Mouse (Mus musculus) forebrain, embryonic 14.5 days (tissue): ENCODE measurements around the gene Kcnk3. TPM values are rescaled to one million over a fixed set of nuclear protein-coding genes. Genes with fewer than 3 reads are reported as not detected.

ENCODE experiments used
- ATAC-seq: fragments of 200-750 bp; cut with Nextera tagmentation; 2 replicates; pipeline ENCODE4 v1.8.0; 2017; ENCODE audit warnings: mild to moderate bottlenecking, moderate library complexity
- DNase-seq: peaks from one replicate; pipeline ENCODE4 v3.0.0-alpha.2; 2015; ENCODE audit warnings: low spot score
- H3K27ac ChIP-seq: fragments of 300-500 bp; sonication (generic); 2 replicates; pipeline ENCODE4 v1.5.1; 2014; ENCODE audit warnings: low read depth, mild to moderate bottlenecking, control low read depth, low read length, moderate library complexity
- H3K27me3 ChIP-seq: fragments of 300-500 bp; sonication (generic); replicated peaks from 2 replicates; pipeline ENCODE4 v1.6.1; 2014; ENCODE audit warnings: low read length, control low read depth, mixed read lengths; ENCODE audit not compliant: control insufficient read depth, insufficient read depth
- H3K36me3 ChIP-seq: fragments of 300-500 bp; sonication (generic); 2 replicates; pipeline ENCODE4 v1.6.1; 2014; ENCODE audit warnings: low read length, control low read depth; ENCODE audit not compliant: control insufficient read depth, insufficient read depth
- H3K4me1 ChIP-seq: fragments of 300-500 bp; sonication (generic); 2 replicates; pipeline ENCODE4 v1.6.1; 2014; ENCODE audit warnings: antibody characterized with exemption, low read length, control low read depth; ENCODE audit not compliant: control insufficient read depth, insufficient read depth
- H3K4me2 ChIP-seq: fragments of 300-500 bp; sonication (generic); 2 replicates; pipeline ENCODE4 v1.6.1; 2014; ENCODE audit warnings: mild to moderate bottlenecking, control low read depth, low read length
- H3K4me3 ChIP-seq: fragments of 300-500 bp; sonication (generic); 2 replicates; pipeline ENCODE4 v1.5.1; 2014; ENCODE audit warnings: low read depth, low read length, control low read depth
- H3K9ac ChIP-seq: fragments of 300-500 bp; sonication (generic); 2 replicates; pipeline ENCODE4 v1.6.1; 2014; ENCODE audit warnings: mild to moderate bottlenecking, low read length, control low read depth, moderate library complexity
- H3K9me3 ChIP-seq: fragments of 300-500 bp; sonication (generic); replicated peaks from 2 replicates; pipeline ENCODE4 v1.6.1; 2016; ENCODE audit warnings: low read length, control low read depth, mixed read lengths; ENCODE audit not compliant: control insufficient read depth
- WGBS: fragments of 180-500 bp; shearing (Covaris S2); extraction: QIAGEN DNeasy Blood & Tissue Kit; methylation state at CpG from one replicate; pipeline ENCODE4 v1.1.7; 2014; 5-methylcytosine and 5-hydroxymethylcytosine counted together
- polyA plus RNA-seq: library from polyadenylated mRNA; unstranded; fragments of >200 nt; fragmentation: Nextera tagmentation; extraction: Ambion mirVana; gene quantifications from 2 replicates; pipeline ENCODE4 v1.2.1, GENCODE M21; 2014

The Kcnk3 gene
- 2.1 and 2.5 TPM in 2 replicates for polyA plus RNA-seq

- Histone ChIP-seq H3K4me1 (0 out of 2 replicates have a peak, but pooled peaks cover 2% of the 10 kb centered on the region), H3K9ac (peak within 1 kb of the TSS; percentile 70), H3K36me3 (no peaks in the 10 kb centered on the region), H3K4me3 (peak within 1 kb of the TSS; percentile 46), H3K4me2 (peak within 1 kb of the TSS; percentile 90), H3K27me3 (peaks cover 15% of the 10 kb centered on the region), H3K9me3 (no peaks in the 10 kb centered on the region), H3K27ac (peak within 1 kb of the TSS; percentile 44; the same call in 1 of the 2 replicates)
- DNase-seq (peak; percentile 35), ATAC-seq (peak; percentile 69)
- under 1% methylated on average over 26 of the region's 54 CpGs for WGBS
Measured at GRCm38 (mm10) chr5:30587681-30588300, at the start of gene Kcnk3. Gene Kcnk3 (plus strand): TSS chr5:30588170.

- H3K4me1 ChIP-seq: no peaks in the 10 kb centered on the region
- no peak for DNase-seq
- WGBS: 45% methylated on average over 2 of the region's 2 CpGs
Measured at GRCm38 (mm10) chr5:30545698-30546097, 42.3 kb upstream of the Kcnk3 start, which contains the start of gene Cib4. Gene Cib4 (minus strand): TSS chr5:30545836.

GRCm38 (mm10) chr5:30548681-30549080 lies 39.3 kb upstream of the Kcnk3 start:
- Histone ChIP-seq H3K9ac (no peak overlapping the region), H3K4me1 (no peaks in the 10 kb centered on the region), H3K4me3 (no peak overlapping the region), H3K27ac (no peak overlapping the region), H3K4me2 (no peak overlapping the region), H3K9me3 (no peaks in the 10 kb centered on the region), H3K36me3 (no peaks in the 10 kb centered on the region), H3K27me3 (no peaks in the 10 kb centered on the region)
- WGBS: 36% methylated on average over 2 of the region's 2 CpGs
- DNase-seq: no peak
- no peak for ATAC-seq

More at GRCm38 (mm10) chr5:30545698-30546097, 42.3 kb upstream of the Kcnk3 start, which contains the start of gene Cib4:
- no peak within 1 kb of the TSS for H3K4me2 ChIP-seq
- no peaks in the 10 kb centered on the region for H3K9me3 ChIP-seq
- no peaks in the 10 kb centered on the region for H3K36me3 ChIP-seq
- H3K4me3 ChIP-seq: no peak within 1 kb of the TSS
- no peak for ATAC-seq
- no peaks in the 10 kb centered on the region for H3K27me3 ChIP-seq
- no peak within 1 kb of the TSS for H3K27ac ChIP-seq
- H3K9ac ChIP-seq: no peak within 1 kb of the TSS

- 61% methylated on average over 9 of the region's 9 CpGs for WGBS
- DNase-seq (peak; percentile 71), ATAC-seq (peak; percentile 54; the same call in 1 of the 2 replicates)
- H3K4me2 ChIP-seq: no peak overlapping the region
- H3K9ac ChIP-seq: no peak overlapping the region
- no peak overlapping the region for H3K4me3 ChIP-seq
- H3K27ac ChIP-seq: no peak overlapping the region
- H3K4me1 ChIP-seq: no peaks in the 10 kb centered on the region
- no peaks in the 10 kb centered on the region for H3K36me3 ChIP-seq
- no peaks in the 10 kb centered on the region for H3K9me3 ChIP-seq
- no peaks in the 10 kb centered on the region for H3K27me3 ChIP-seq
Measured at GRCm38 (mm10) chr5:30550334-30551021, 37.5 kb upstream of the Kcnk3 start.

- Histone ChIP-seq H3K9me3 (no peaks in the 10 kb centered on the region), H3K4me2 (no peak overlapping the region), H3K36me3 (no peaks in the 10 kb centered on the region), H3K4me1 (no peaks in the 10 kb centered on the region), H3K27me3 (no peaks in the 10 kb centered on the region), H3K9ac (no peak overlapping the region), H3K4me3 (no peak overlapping the region), H3K27ac (no peak overlapping the region)
- 82% methylated on average over 8 of the region's 8 CpGs for WGBS
- ATAC-seq (no peak), DNase-seq (no peak)
Measured at GRCm38 (mm10) chr5:30551022-30551638, 36.8 kb upstream of the Kcnk3 start.

DNA sequence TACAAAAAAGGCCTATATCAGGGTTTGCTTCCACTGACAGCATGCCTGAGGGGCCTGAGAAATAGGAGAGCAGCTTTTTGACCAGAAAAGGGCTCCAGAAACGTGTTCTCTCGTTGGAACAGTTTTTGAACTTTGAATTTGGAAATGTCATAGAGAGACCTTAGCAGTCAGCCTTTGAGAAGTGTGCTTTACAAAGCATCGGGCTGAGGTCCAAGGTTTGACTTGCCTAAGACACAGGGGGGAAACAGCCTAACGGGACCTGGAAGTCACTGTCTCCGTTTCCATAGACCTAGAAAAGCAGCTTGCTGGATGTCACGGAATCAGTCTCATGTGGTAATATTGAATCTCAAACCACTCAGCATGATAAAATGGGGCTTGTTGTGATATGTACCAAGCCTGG lies 36.0 kb upstream of the Kcnk3 start:
- Histone ChIP-seq H3K36me3 (no peaks in the 10 kb centered on the region), H3K9ac (no peak overlapping the region), H3K9me3 (no peaks in the 10 kb centered on the region), H3K4me1 (no peaks in the 10 kb centered on the region), H3K27me3 (no peaks in the 10 kb centered on the region), H3K4me3 (no peak overlapping the region), H3K27ac (no peak overlapping the region), H3K4me2 (no peak overlapping the region)
- WGBS: 85% methylated on average over 6 of the region's 6 CpGs
- no peak for DNase-seq
- ATAC-seq: no peak

GRCm38 (mm10) chr5:30553936-30554335 lies 34.0 kb upstream of the Kcnk3 start:
- Histone ChIP-seq H3K4me3 (no peak overlapping the region), H3K27ac (no peak overlapping the region), H3K27me3 (no peaks in the 10 kb centered on the region), H3K4me1 (no peaks in the 10 kb centered on the region), H3K4me2 (no peak overlapping the region), H3K36me3 (no peaks in the 10 kb centered on the region), H3K9me3 (no peaks in the 10 kb centered on the region), H3K9ac (no peak overlapping the region)
- ATAC-seq (no peak), DNase-seq (no peak)
- WGBS: 88% methylated on average over 13 of the region's 13 CpGs

- no peaks in the 10 kb centered on the region for H3K27me3 ChIP-seq
- H3K9me3 ChIP-seq: no peaks in the 10 kb centered on the region
- no peaks in the 10 kb centered on the region for H3K4me1 ChIP-seq
- DNase-seq (no peak), ATAC-seq (no peak)
- no peak overlapping the region for H3K9ac ChIP-seq
- no peaks in the 10 kb centered on the region for H3K36me3 ChIP-seq
- no peak overlapping the region for H3K4me3 ChIP-seq
- 81% methylated on average over 8 of the region's 8 CpGs for WGBS
- no peak overlapping the region for H3K27ac ChIP-seq
- no peak overlapping the region for H3K4me2 ChIP-seq
Measured at GRCm38 (mm10) chr5:30554981-30555380, 33.0 kb upstream of the Kcnk3 start.

DNA sequence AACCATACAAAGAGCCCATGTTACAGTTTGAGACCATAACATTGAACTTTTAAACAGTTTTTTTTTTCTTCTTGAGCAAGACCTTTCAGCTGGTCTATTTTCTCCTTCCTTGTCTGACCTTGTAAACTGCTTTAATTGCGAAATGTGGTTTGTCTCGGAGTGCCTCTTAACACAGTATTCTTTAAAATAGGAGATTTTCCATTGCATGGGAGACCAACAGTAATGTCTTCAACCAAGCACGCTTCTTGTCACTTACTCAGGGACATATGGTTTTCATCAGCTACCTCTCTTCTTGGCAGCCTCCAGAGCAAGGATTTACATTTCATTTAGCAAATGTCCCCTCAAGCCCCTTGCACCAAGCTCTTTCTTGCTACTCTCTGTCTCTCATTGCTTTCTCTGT lies 31.7 kb upstream of the Kcnk3 start:
- 88% methylated on average over 3 of the region's 3 CpGs for WGBS
- Histone ChIP-seq H3K4me3 (no peak overlapping the region), H3K9ac (no peak overlapping the region), H3K27me3 (no peaks in the 10 kb centered on the region), H3K9me3 (no peaks in the 10 kb centered on the region), H3K27ac (no peak overlapping the region), H3K36me3 (no peaks in the 10 kb centered on the region), H3K4me2 (no peak overlapping the region), H3K4me1 (no peaks in the 10 kb centered on the region)
- ATAC-seq (no peak), DNase-seq (no peak)
